1 mouse cellular context compared by ENCODE assay signal in the genomic region with DNA sequence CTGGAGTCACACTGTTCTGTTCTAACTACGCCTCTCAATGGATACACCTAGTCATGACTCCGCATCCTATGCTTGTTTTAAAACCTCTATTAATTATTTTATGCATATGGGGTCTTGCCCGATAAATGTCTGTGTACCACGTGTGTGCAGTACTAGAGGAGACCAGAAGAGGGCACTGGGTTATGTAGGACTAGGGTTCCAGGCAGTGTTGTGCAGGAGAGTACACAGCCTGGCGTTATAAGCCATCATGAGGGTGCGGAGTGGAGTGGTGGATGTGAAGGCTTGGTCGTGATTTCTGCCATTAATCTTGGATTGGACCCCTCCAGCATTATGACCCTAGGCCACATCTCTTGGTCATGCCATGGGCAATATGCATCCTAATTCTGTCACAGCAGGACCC.
TF ChIP-seq lines count a peak whose summit lies in the region.

No protein-coding gene starts in this region.

TF ChIP-seq in MEL, 35 proteins besides CTCF, POLR2A, EP300 and RAD21:
- TF ChIP-seq MYB (IDR thresholded peaks at IDR 0.05; ENCODE audit: low read depth, low read length) = no peak
- TF ChIP-seq CHD1 (IDR thresholded peaks at IDR 0.05; ENCODE audit: low read depth, low read length) = no peak
- TF ChIP-seq MAX (IDR thresholded peaks at IDR 0.05; ENCODE audit: low read length) = no peak
- no peak for TF ChIP-seq SIN3A (IDR thresholded peaks at IDR 0.05; ENCODE audit: low read length)
- no peak for TF ChIP-seq GATA1 (IDR thresholded peaks at IDR 0.05; ENCODE audit: low read depth, low read length)
- no peak for TF ChIP-seq BHLHE40 (IDR thresholded peaks at IDR 0.05; ENCODE audit: borderline replicate concordance, low read depth, low read length)
- no peak for TF ChIP-seq NELFE (IDR thresholded peaks at IDR 0.05; ENCODE audit: low read depth, low read length)
- no peak for TF ChIP-seq GABPA (IDR thresholded peaks at IDR 0.05; ENCODE audit: low read depth, low read length)
TF ChIP-seq in MEL: peak in this region for 0.
